Mouse (Mus musculus): Measurements from ENCODE around the gene Crtap.

DNA sequence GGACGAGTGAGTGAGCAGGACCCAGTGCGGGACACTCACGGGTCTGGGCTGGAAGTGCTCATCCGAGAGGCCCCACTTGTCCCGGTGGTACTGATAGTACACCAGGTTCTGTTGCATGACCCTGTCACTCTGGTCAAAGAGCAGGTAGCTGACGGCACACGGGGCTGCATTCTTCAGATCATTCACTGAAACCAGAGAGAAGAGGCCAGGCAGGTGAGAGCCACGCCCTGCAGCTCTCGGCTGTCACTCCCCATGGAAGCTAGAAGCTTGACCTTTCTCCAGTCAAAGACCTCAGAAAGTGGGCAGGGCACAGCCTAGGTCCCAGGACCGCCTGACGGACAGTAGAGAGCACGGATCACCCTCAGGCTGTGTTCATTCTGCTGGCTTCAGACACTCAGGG is 10.6 kb downstream of the Crtap start:
- TF ChIP-seq CTCF (conservative IDR thresholded peaks at IDR 0.05 in 1 of 2, IDR thresholded peaks at IDR 0.05 in 1 of 2; ENCODE audit: low read depth in 2 of 2, low read length in 2 of 2) (no peak), UBTF (IDR thresholded peaks at IDR 0.05; ENCODE audit: low read depth, low read length) (no peak), ZC3H11A (IDR thresholded peaks at IDR 0.05; ENCODE audit: low read depth, low read length) (no peak), POLR2A (IDR thresholded peaks at IDR 0.05; ENCODE audit: low read depth, low read length) (no peak), POLR2AphosphoS2 (IDR thresholded peaks at IDR 0.05; ENCODE audit: low read depth, low read length) (no peak), EP300 (IDR thresholded peaks at IDR 0.05; ENCODE audit: low read length) (no peak), TBP (conservative IDR thresholded peaks at IDR 0.05; ENCODE audit: low read depth, low read length) (no peak), MYC (IDR thresholded peaks at IDR 0.05; ENCODE audit: low read depth, low read length) (no peak), SMC3 (IDR thresholded peaks at IDR 0.05; ENCODE audit: low read depth, low read length) (no peak), KAT2A (IDR thresholded peaks at IDR 0.05; ENCODE audit: insufficient replicate concordance, low read length) (no peak), NRF1 (IDR thresholded peaks at IDR 0.05; ENCODE audit: low read depth, low read length) (no peak), E2F4 (IDR thresholded peaks at IDR 0.05; ENCODE audit: insufficient replicate concordance, low read depth, low read length) (no peak), HCFC1 (IDR thresholded peaks at IDR 0.05; ENCODE audit: low read depth, low read length) (no peak), ZNF384 (IDR thresholded peaks at IDR 0.05; ENCODE audit: low read depth, low read length) (no peak)
